Mouse (Mus musculus): ENCODE data around the gene AL731706.2. TPM values are rescaled to one million over a fixed set of nuclear protein-coding genes. Genes with fewer than 3 reads are reported as not detected.

The AL731706.2 gene
- total and polyA plus RNA-seq, 2 experiments from 2014 or later = 84.7 TPM; not detected in 1

DNA sequence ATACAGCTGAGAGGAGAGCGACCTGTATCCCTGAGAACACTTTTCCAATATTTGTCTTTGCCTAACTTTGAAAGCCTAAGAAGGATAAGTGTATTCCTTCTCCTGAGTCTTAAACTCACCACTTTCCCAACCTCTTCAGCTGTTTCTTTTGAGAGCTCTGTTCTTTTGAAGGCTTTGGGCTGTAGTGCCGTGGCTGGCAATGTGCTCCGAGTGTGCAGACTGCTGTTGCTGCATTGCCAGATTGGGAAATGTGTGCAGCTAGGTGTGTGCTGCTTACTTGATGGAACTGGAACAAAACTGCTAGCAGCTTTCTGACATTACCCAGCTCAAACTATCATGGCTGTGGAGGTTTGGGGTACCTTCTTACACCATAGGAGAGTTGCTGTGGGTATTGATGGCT is 27.5 kb upstream of the AL731706.2 start:
- no peaks in the 10 kb centered on the region for H3K36me3 ChIP-seq (replicated peaks; ENCODE audit: control insufficient read depth, insufficient read depth, low read length)
- no peak overlapping the region for H3K9ac ChIP-seq (replicated peaks; ENCODE audit: low read depth, low read length)
- no peak overlapping the region for H3K4me3 ChIP-seq (ENCODE audit: low read depth, low read length)
- no peak overlapping the region for H3K27ac ChIP-seq (ENCODE audit: low read depth)
- ATAC-seq (ENCODE audit: insufficient read depth, low read depth) = no peak
- TF ChIP-seq CTCF (IDR thresholded peaks at IDR 0.05; ENCODE audit: low read depth) (no peak), EP300 (IDR thresholded peaks at IDR 0.05; ENCODE audit: low read depth) (no peak)
- no peak for DNase-seq (ENCODE audit: low spot score)
- no peaks in the 10 kb centered on the region for H3K4me1 ChIP-seq (ENCODE audit: control insufficient read depth, insufficient read depth)
- H3K27me3 ChIP-seq (ENCODE audit: control insufficient read depth, insufficient read depth, low read length) = no peaks in the 10 kb centered on the region
- no peaks in the 10 kb centered on the region for H3K9me3 ChIP-seq (replicated peaks; ENCODE audit: control insufficient read depth, low read length)
- H3K4me2 ChIP-seq (ENCODE audit: low read depth, low read length) = no peak overlapping the region
- 82% methylated on average over 3 of the region's 3 CpGs for WGBS

DNA sequence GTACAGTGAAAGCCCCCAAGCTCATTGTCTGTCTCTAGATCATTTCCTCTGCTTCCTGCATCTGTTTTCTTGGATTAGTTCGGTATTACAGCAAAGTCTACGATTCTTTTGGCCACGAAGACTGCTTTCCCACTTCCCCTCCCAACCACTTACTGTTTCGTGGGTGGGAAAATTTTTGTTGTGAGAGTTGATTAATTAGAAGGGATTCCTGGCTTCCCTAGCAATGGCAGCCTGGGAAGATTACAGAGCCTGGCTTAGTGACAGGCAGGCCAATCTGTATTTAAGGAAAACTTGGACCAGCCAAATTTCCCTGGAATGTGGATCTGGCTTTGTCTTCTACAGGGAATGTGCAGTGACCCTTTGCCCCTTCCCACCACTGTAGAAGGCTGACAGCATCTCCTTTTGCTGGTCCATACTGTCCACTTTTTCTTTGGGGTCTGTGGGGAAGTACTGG is 26.5 kb upstream of the AL731706.2 start:
- ATAC-seq (ENCODE audit: insufficient read depth, low read depth) = peak; percentile 47
- Histone ChIP-seq H3K9me3 (replicated peaks; ENCODE audit: control insufficient read depth, low read length) (no peaks in the 10 kb centered on the region), H3K9ac (replicated peaks; ENCODE audit: low read depth, low read length) (no peak overlapping the region), H3K27me3 (ENCODE audit: control insufficient read depth, insufficient read depth, low read length) (no peaks in the 10 kb centered on the region), H3K4me1 (ENCODE audit: control insufficient read depth, insufficient read depth) (no peaks in the 10 kb centered on the region), H3K4me2 (ENCODE audit: low read depth, low read length) (no peak overlapping the region), H3K36me3 (replicated peaks; ENCODE audit: control insufficient read depth, insufficient read depth, low read length) (no peaks in the 10 kb centered on the region), H3K4me3 (ENCODE audit: low read depth, low read length) (no peak overlapping the region), H3K27ac (ENCODE audit: low read depth) (peak overlapping the region; percentile 52; the same call in 1 of the 2 replicates)
- 39% methylated on average over 4 of the region's 4 CpGs for WGBS
- peak; percentile 20 for DNase-seq (ENCODE audit: low spot score)
- no peak for TF ChIP-seq EP300 (IDR thresholded peaks at IDR 0.05; ENCODE audit: low read depth)
- TF ChIP-seq CTCF (IDR thresholded peaks at IDR 0.05; ENCODE audit: low read depth) = no peak

DNA sequence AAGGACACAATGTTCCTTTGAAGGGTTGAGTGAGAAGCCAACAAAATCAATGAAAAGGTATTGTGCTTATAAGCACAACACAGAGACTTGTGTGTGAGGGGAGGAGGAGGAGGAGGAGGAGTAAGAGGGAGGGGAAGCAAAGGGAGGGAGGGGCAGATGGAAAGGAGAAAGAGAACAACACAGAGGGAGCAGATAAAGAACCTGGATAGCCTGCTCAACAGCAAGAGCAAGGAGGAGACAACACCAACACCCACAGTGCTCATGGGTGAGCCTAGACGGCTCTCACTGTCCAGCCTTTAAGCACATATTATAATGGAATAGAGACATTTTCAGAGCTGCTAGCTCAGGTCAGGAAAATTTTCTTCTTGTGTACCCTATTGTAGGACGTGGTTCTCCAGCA is 23.8 kb upstream of the AL731706.2 start:
- Histone ChIP-seq H3K27ac (ENCODE audit: low read depth) (no peak overlapping the region), H3K9ac (replicated peaks; ENCODE audit: low read depth, low read length) (no peak overlapping the region), H3K4me3 (ENCODE audit: low read depth, low read length) (no peak overlapping the region), H3K4me1 (ENCODE audit: control insufficient read depth, insufficient read depth) (no peaks in the 10 kb centered on the region), H3K27me3 (ENCODE audit: control insufficient read depth, insufficient read depth, low read length) (no peaks in the 10 kb centered on the region), H3K4me2 (ENCODE audit: low read depth, low read length) (no peak overlapping the region), H3K9me3 (replicated peaks; ENCODE audit: control insufficient read depth, low read length) (0 out of 2 replicates have a peak, but pooled peaks cover 5% of the 10 kb centered on the region), H3K36me3 (replicated peaks; ENCODE audit: control insufficient read depth, insufficient read depth, low read length) (no peaks in the 10 kb centered on the region; the same call in 1 of the 2 replicates)
- TF ChIP-seq EP300 (IDR thresholded peaks at IDR 0.05; ENCODE audit: low read depth) (no peak), CTCF (IDR thresholded peaks at IDR 0.05; ENCODE audit: low read depth) (no peak)
- WGBS = 66% methylated on average over 2 of the region's 2 CpGs
- DNase-seq (ENCODE audit: low spot score) (no peak), ATAC-seq (ENCODE audit: insufficient read depth, low read depth) (no peak)

DNA sequence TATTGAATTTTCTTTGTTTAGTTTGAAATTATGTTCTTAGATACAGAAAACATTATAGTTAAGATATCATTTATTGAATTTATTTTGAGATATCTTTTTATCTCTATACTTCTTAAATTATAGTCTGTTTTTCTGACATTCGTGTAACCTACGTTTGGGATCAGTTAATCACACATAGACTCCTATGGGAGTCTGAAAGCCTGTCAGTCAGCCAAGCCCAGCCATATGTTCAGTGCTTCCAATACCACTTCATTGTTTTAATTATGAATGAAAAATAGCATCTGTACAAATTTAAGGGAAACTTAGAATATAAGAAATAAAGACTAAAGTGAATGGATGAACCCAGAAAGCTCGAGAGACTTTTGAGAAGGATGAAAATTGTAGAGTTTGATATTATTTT is 23.1 kb upstream of the AL731706.2 start:
- DNase-seq (ENCODE audit: low spot score) (no peak), ATAC-seq (ENCODE audit: insufficient read depth, low read depth) (no peak)
- 0 out of 2 replicates have a peak, but pooled peaks cover 1% of the 10 kb centered on the region for H3K4me1 ChIP-seq (ENCODE audit: control insufficient read depth, insufficient read depth)
- TF ChIP-seq EP300 (IDR thresholded peaks at IDR 0.05; ENCODE audit: low read depth) = no peak
- no peak for TF ChIP-seq CTCF (IDR thresholded peaks at IDR 0.05; ENCODE audit: low read depth)
- H3K36me3 ChIP-seq (replicated peaks; ENCODE audit: control insufficient read depth, insufficient read depth, low read length) = no peaks in the 10 kb centered on the region; the same call in 1 of the 2 replicates
- no peak overlapping the region for H3K4me2 ChIP-seq (ENCODE audit: low read depth, low read length)
- H3K9me3 ChIP-seq (replicated peaks; ENCODE audit: control insufficient read depth, low read length) = 0 out of 2 replicates have a peak, but pooled peaks cover 5% of the 10 kb centered on the region
- H3K9ac ChIP-seq (replicated peaks; ENCODE audit: low read depth, low read length) = no peak overlapping the region
- H3K27ac ChIP-seq (ENCODE audit: low read depth) = no peak overlapping the region
- no peaks in the 10 kb centered on the region for H3K27me3 ChIP-seq (ENCODE audit: control insufficient read depth, insufficient read depth, low read length)
- WGBS = 72% methylated on average over 3 of the region's 3 CpGs
- H3K4me3 ChIP-seq (ENCODE audit: low read depth, low read length) = no peak overlapping the region

DNA sequence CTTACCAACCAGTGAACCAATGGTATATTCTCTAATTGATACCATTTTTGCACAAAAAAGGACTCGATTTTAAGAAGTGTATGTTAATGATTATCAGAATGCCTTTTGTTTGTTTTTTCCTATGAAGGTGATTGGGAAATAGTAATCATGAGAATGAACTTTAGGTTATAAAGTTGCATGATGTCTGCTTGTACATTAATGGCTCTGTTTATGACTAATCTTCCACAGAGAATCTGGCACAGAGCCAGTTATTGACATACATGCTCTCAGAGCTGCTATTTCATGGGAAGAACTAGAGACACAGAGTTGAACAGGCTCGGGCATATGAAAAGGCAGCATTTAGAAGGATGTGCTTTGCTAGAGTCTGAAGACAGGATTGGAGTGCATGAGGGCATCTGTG is 10.7 kb upstream of the AL731706.2 start:
- TF ChIP-seq EP300 (IDR thresholded peaks at IDR 0.05; ENCODE audit: low read depth) (no peak), CTCF (IDR thresholded peaks at IDR 0.05; ENCODE audit: low read depth) (no peak)
- DNase-seq (ENCODE audit: low spot score) = no peak
- Histone ChIP-seq H3K4me1 (ENCODE audit: control insufficient read depth, insufficient read depth) (no peaks in the 10 kb centered on the region), H3K36me3 (replicated peaks; ENCODE audit: control insufficient read depth, insufficient read depth, low read length) (no peaks in the 10 kb centered on the region), H3K4me3 (ENCODE audit: low read depth, low read length) (no peak overlapping the region), H3K4me2 (ENCODE audit: low read depth, low read length) (no peak overlapping the region), H3K27ac (ENCODE audit: low read depth) (no peak overlapping the region), H3K27me3 (ENCODE audit: control insufficient read depth, insufficient read depth, low read length) (no peaks in the 10 kb centered on the region), H3K9ac (replicated peaks; ENCODE audit: low read depth, low read length) (no peak overlapping the region), H3K9me3 (replicated peaks; ENCODE audit: control insufficient read depth, low read length) (no peaks in the 10 kb centered on the region)
- no peak for ATAC-seq (ENCODE audit: insufficient read depth, low read depth)
- 75% methylated on average over 2 of the region's 2 CpGs for whole genome bisulfite sequencing

DNA sequence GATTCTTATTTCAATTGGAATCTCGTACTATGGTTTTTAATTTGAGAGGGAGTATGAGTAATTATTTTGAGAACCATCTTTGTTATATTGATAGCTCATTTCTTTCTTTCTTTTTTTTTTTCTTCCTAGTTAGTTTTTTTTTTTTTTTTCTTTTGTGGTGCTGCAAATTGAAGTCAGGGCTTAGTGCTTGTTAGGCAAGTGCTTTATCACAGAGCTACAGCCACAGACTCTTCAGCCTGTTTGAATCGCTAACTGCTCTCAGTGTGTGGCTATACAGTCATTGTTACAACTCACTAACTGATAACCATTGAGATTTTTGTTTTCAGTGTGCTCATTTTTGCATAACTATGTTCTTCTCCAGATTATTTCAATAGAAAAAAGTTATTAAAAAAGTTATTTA is 9.0 kb upstream of the AL731706.2 start:
- DNase-seq (ENCODE audit: low spot score) (no peak), ATAC-seq (ENCODE audit: insufficient read depth, low read depth) (no peak)
- H3K4me1 ChIP-seq (ENCODE audit: control insufficient read depth, insufficient read depth) = peaks cover 7% of the 10 kb centered on the region
- no peaks in the 10 kb centered on the region for H3K27me3 ChIP-seq (ENCODE audit: control insufficient read depth, insufficient read depth, low read length)
- H3K36me3 ChIP-seq (replicated peaks; ENCODE audit: control insufficient read depth, insufficient read depth, low read length) = no peaks in the 10 kb centered on the region
- H3K4me2 ChIP-seq (ENCODE audit: low read depth, low read length) = no peak overlapping the region
- TF ChIP-seq EP300 (IDR thresholded peaks at IDR 0.05; ENCODE audit: low read depth) (no peak), CTCF (IDR thresholded peaks at IDR 0.05; ENCODE audit: low read depth) (no peak)
- H3K9me3 ChIP-seq (replicated peaks; ENCODE audit: control insufficient read depth, low read length) = no peaks in the 10 kb centered on the region
- no peak overlapping the region for H3K9ac ChIP-seq (replicated peaks; ENCODE audit: low read depth, low read length)
- 78% methylated on average over 2 of the region's 2 CpGs for WGBS
- no peak overlapping the region for H3K4me3 ChIP-seq (ENCODE audit: low read depth, low read length)
- no peak overlapping the region for H3K27ac ChIP-seq (ENCODE audit: low read depth)

All from heart, postnatal 0 days (tissue).